Mouse (Mus musculus) stomach, postnatal 0 days (tissue): ENCODE data around the gene Atf6b.

Experiments
- CTCF ChIP-seq: IDR thresholded peaks from 2 replicates; pipeline ENCODE4 v1.5.1; 2016; ENCODE audit warnings: antibody characterized with exemption, low read depth, mild to moderate bottlenecking, moderate library complexity
- EP300 ChIP-seq: optimal IDR thresholded peaks from 2 replicates; pipeline ENCODE3; 2016; ENCODE audit warnings: antibody characterized with exemption

GRCm38 (mm10) chr17:34655160-34655559 lies 8.2 kb downstream of the Atf6b start:
- TF ChIP-seq CTCF = no peak
- no peak for TF ChIP-seq EP300
